9 mouse cellular contexts compared by ENCODE assay signal in genomic region chr1:133209482-133209881, GRCm38 (mm10). TPM values are rescaled to one million over a fixed set of nuclear protein-coding genes. Genes with fewer than 3 reads are reported as not detected.
A peak's percentile ranks its signal among the peaks of the same experiment; 100 is the strongest.
DNase-seq lines count a peak whose midpoint lies in the region; ATAC-seq lines count a peak whose summit lies in the region.
"Had no signal": no experiment of that assay in that cellular context is flagged by ENCODE, and none has a peak within 500 bp of the region (broad histone marks: within the 10 kb centered on the region; RNA-seq: fewer than 3 reads in every experiment).

No protein-coding gene starts in this region.

- H3K9ac ChIP-seq in embryonic facial prominence, embryonic 13.5 days: peak overlapping the region; percentile 44; the same call in 1 of the 2 replicates
- peak overlapping the region; percentile 27; the same call in 1 of the 2 replicates for H3K9ac ChIP-seq in intestine, embryonic 15.5 days
- H3K9ac ChIP-seq in neural tube, embryonic 14.5 days (replicated peaks; ENCODE audit: low read depth, low read length): no peak overlapping the region

- no peaks in the 10 kb centered on the region for H3K36me3 ChIP-seq in embryonic facial prominence, embryonic 13.5 days
- no peaks in the 10 kb centered on the region for H3K36me3 ChIP-seq in intestine, embryonic 15.5 days
- no peaks in the 10 kb centered on the region for H3K36me3 ChIP-seq in neural tube, embryonic 14.5 days (ENCODE audit: control insufficient read depth, insufficient read depth, low read length)

- no peak overlapping the region for H3K4me3 ChIP-seq in embryonic facial prominence, embryonic 13.5 days
- no peak overlapping the region for H3K4me3 ChIP-seq in intestine, embryonic 15.5 days (replicated peaks)
- no peak overlapping the region for H3K4me3 ChIP-seq in neural tube, embryonic 14.5 days (ENCODE audit: low read depth, low read length)

- WGBS in embryonic facial prominence, embryonic 13.5 days: 41% methylated on average over 7 of the region's 7 CpGs
- 54% methylated on average over 7 of the region's 7 CpGs for WGBS in intestine, embryonic 15.5 days
- 45% methylated on average over 7 of the region's 7 CpGs for WGBS in neural tube, embryonic 14.5 days

- intact Hi-C loops in heart, postnatal 36 days (cut with DNase I): no loop called here
- intact Hi-C loops in heart, postnatal 25 days (cut with DNase I): no loop called here

- no peaks in the 10 kb centered on the region for H3K9me3 ChIP-seq in embryonic facial prominence, embryonic 13.5 days
- H3K9me3 ChIP-seq in intestine, embryonic 15.5 days: no peaks in the 10 kb centered on the region
- H3K9me3 ChIP-seq in neural tube, embryonic 14.5 days (ENCODE audit: control insufficient read depth, low read length): no peaks in the 10 kb centered on the region

- peaks cover 35% of the 10 kb centered on the region for H3K4me1 ChIP-seq in embryonic facial prominence, embryonic 13.5 days
- peaks cover 35% of the 10 kb centered on the region for H3K4me1 ChIP-seq in intestine, embryonic 15.5 days (replicated peaks)
- H3K4me1 ChIP-seq in neural tube, embryonic 14.5 days (ENCODE audit: control insufficient read depth, insufficient read depth, low read length): peaks cover 31% of the 10 kb centered on the region

- no peaks in the 10 kb centered on the region for H3K27me3 ChIP-seq in embryonic facial prominence, embryonic 13.5 days
- no peaks in the 10 kb centered on the region for H3K27me3 ChIP-seq in intestine, embryonic 15.5 days (replicated peaks)
- H3K27me3 ChIP-seq in neural tube, embryonic 14.5 days (ENCODE audit: control insufficient read depth, insufficient read depth, low read length): no peaks in the 10 kb centered on the region

- peak overlapping the region; percentile 57 for H3K27ac ChIP-seq in embryonic facial prominence, embryonic 13.5 days
- peak overlapping the region; percentile 14; the same call in 1 of the 2 replicates for H3K27ac ChIP-seq in intestine, embryonic 15.5 days
- H3K27ac ChIP-seq in neural tube, embryonic 14.5 days (ENCODE audit: low read depth, low read length): peak overlapping the region; percentile 72

- peak; percentile 93 for DNase-seq in heart, adult 11 months
- DNase-seq in heart, postnatal 36 days: no peak
- DNase-seq in embryo, embryonic 9.5 days (ENCODE audit: extremely low spot score): no peak
- no peak for DNase-seq in heart, postnatal 25 days (ENCODE audit: low spot score)
- DNase-seq: kidney, postnatal 4 days had no signal

- 0 out of 2 replicates have a peak overlapping the region, but pooled peaks have one; percentile 5 for H3K4me2 ChIP-seq in embryonic facial prominence, embryonic 13.5 days
- 0 out of 2 replicates have a peak overlapping the region, but pooled peaks have one; percentile 4 for H3K4me2 ChIP-seq in intestine, embryonic 15.5 days (replicated peaks)
- no peak overlapping the region for H3K4me2 ChIP-seq in neural tube, embryonic 14.5 days (ENCODE audit: low read depth, low read length)

- ATAC-seq in embryonic facial prominence, embryonic 13.5 days (ENCODE audit: insufficient number of reproducible peaks, insufficient read depth, low FRiP score, low TSS enrichment, low read depth): no peak
- no peak for ATAC-seq in intestine, embryonic 15.5 days
- ATAC-seq in neural tube, embryonic 14.5 days (ENCODE audit: low read depth): no peak
- ATAC-seq in inflammation-experienced regulatory T-cells, adult 6 months: no peak

RNA-seq across cellular contexts. Expression of gene Plekha6, which starts 45.5 kb away (rescaled TPM):
- 10 to 100 TPM; 64.2 to 79.7 TPM for total RNA-seq in heart, postnatal 36 days (2021)
- 4.0 and 5.0 TPM in 2 replicates for polyA plus RNA-seq in embryonic facial prominence, embryonic 13.5 days (2015; fragmentation: Nextera tagmentation; extraction: Ambion mirVana)
- 13.7 and 15.3 TPM in 2 replicates for polyA plus RNA-seq in intestine, embryonic 15.5 days (2015; fragmentation: Nextera tagmentation; extraction: Ambion mirVana)
- polyA plus RNA-seq in neural tube, embryonic 14.5 days (2014; fragmentation: Nextera tagmentation; extraction: Ambion mirVana): 25.5 and 27.9 TPM in 2 replicates
- under 1 TPM in 1 of 3 experiments, not detected in 2; 0.25 TPM for polyA plus RNA-seq in inflammation-experienced regulatory T-cells, adult 6 months (2017; shearing (Covaris generic))
- 10 to 100 TPM; 66.5 to 77.1 TPM for total RNA-seq in heart, postnatal 25 days (2021)

Comparison
In these comparisons a context has a peak if more than half of its experiments do, and no peak if none do; other contexts are left out.
1. H3K27ac ChIP-seq: peak in every context shown above with its lines; median percentile 72 in neural tube, embryonic 14.5 days; 57 in embryonic facial prominence, embryonic 13.5 days; 14 in intestine, embryonic 15.5 days.